Mouse (Mus musculus) heart, embryonic 13.5 days (tissue): ENCODE results near the gene Nrip3. TPM values are rescaled to one million over a fixed set of nuclear protein-coding genes. Genes with fewer than 3 reads are reported as not detected.
A peak's percentile ranks its signal among the peaks of the same experiment; 100 is the strongest.

Experiments used
- ATAC-seq: fragments of 200-750 bp; cut with Nextera tagmentation; 2 replicates; pipeline ENCODE4 v1.8.0; 2017; ENCODE audit warnings: moderate TSS enrichment; ENCODE audit not compliant: insufficient number of reproducible peaks, low FRiP score, low TSS enrichment; ENCODE audit errors: extremely low read depth
- H3K27ac ChIP-seq: fragments of 300-500 bp; sonication (generic); replicated peaks from 2 replicates; pipeline ENCODE4 v1.5.1; 2015; ENCODE audit warnings: moderate library complexity, mild to moderate bottlenecking, inconsistent platforms
- H3K27me3 ChIP-seq: fragments of 300-500 bp; sonication (generic); replicated peaks from 2 replicates; pipeline ENCODE4 v1.6.1; 2015; ENCODE audit warnings: mild to moderate bottlenecking, inconsistent platforms
- H3K36me3 ChIP-seq: fragments of 300-500 bp; sonication (generic); 2 replicates; pipeline ENCODE4 v1.6.1; 2015; ENCODE audit warnings: mild to moderate bottlenecking, inconsistent platforms
- H3K4me1 ChIP-seq: fragments of 300-500 bp; sonication (generic); 2 replicates; pipeline ENCODE4 v1.6.1; 2015; ENCODE audit warnings: inconsistent platforms
- H3K4me2 ChIP-seq: fragments of 300-500 bp; sonication (generic); 2 replicates; pipeline ENCODE4 v1.6.1; 2015; ENCODE audit warnings: inconsistent platforms, mild to moderate bottlenecking, moderate library complexity
- H3K4me3 ChIP-seq: fragments of 300-500 bp; sonication (generic); 2 replicates; pipeline ENCODE4 v1.5.1; 2015; ENCODE audit warnings: moderate library complexity, mild to moderate bottlenecking, inconsistent platforms
- H3K9ac ChIP-seq: fragments of 300-500 bp; sonication (generic); 2 replicates; pipeline ENCODE4 v1.6.1; 2015; ENCODE audit warnings: inconsistent platforms, mild to moderate bottlenecking, moderate library complexity
- H3K9me3 ChIP-seq: fragments of 300-500 bp; sonication (generic); 2 replicates; pipeline ENCODE4 v1.6.1; 2016; ENCODE audit warnings: inconsistent platforms
- WGBS: fragments of 180-500 bp; shearing (Covaris S2); methylation state at CpG from one replicate; pipeline ENCODE4 v1.1.7; 2015; ENCODE audit warnings: mixed read lengths; 5-methylcytosine and 5-hydroxymethylcytosine counted together
- polyA plus RNA-seq: library from polyadenylated mRNA; unstranded; fragments of >200 nt; fragmentation: Nextera tagmentation; extraction: Ambion mirVana; gene quantifications from 2 replicates; pipeline ENCODE4 v1.2.1, GENCODE M21; 2015

Gene Nrip3
- polyA plus RNA-seq, 1 experiment from 2014 or later, result 0.33 TPM

DNA sequence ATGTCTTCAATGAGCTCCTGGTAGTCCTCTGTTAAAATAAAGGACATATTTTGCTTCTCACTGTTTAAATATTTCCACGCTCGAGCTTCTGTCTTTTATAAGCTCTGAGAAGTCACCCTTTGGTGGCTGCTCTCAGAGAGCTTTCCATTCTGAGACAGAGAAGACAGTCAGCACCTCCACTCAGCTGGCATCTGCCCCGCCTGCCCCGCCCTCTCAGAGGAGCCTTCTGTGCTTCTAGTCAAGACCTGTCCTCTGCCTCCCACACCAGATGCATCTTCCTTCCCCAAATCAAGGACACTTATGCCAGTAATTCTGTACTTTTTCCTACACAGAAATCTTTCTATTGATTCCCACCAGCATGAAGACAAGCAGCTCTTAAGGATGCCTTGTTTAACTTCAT, 18.8 kb upstream of the Nrip3 start:
- no peak for ATAC-seq
- Histone ChIP-seq H3K9ac (no peak overlapping the region), H3K4me3 (no peak overlapping the region), H3K27me3 (no peaks in the 10 kb centered on the region), H3K4me2 (no peak overlapping the region), H3K9me3 (no peaks in the 10 kb centered on the region), H3K4me1 (peaks cover 40% of the 10 kb centered on the region), H3K27ac (no peak overlapping the region), H3K36me3 (no peaks in the 10 kb centered on the region)
- WGBS, result 83% methylated on average over 4 of the region's 4 CpGs

DNA sequence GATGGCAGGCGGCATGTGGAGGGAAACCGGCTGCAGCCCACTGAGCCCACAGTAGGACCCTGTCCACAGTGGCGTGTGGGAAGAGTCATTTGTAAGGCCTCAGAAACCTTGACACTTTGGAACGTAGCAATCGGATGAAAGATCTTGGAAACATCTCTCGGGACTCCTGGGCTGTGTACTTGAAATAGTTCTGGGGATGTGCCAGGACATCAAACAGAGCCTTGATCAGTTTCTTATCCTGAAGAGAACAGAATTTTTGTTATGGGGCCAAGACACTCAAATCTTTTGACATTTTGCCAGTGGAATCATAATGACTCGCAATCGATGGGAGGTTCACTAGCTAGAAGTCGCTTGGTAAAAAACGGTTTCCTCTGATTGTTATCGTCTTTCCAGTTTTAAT, 17.3 kb upstream of the Nrip3 start:
- WGBS, result 64% methylated on average over 11 of the region's 11 CpGs
- H3K4me3 ChIP-seq, result no peak overlapping the region
- no peak overlapping the region for H3K9ac ChIP-seq
- no peak for ATAC-seq
- peaks cover 49% of the 10 kb centered on the region for H3K4me1 ChIP-seq
- H3K4me2 ChIP-seq, result no peak overlapping the region
- no peak overlapping the region for H3K27ac ChIP-seq
- no peaks in the 10 kb centered on the region for H3K9me3 ChIP-seq
- H3K27me3 ChIP-seq, result no peaks in the 10 kb centered on the region
- no peaks in the 10 kb centered on the region for H3K36me3 ChIP-seq

- Histone ChIP-seq H3K4me2 (peak overlapping the region; percentile 30), H3K27me3 (no peaks in the 10 kb centered on the region), H3K4me3 (no peak overlapping the region), H3K36me3 (no peaks in the 10 kb centered on the region), H3K27ac (peak overlapping the region; percentile 70), H3K4me1 (peaks cover 30% of the 10 kb centered on the region), H3K9me3 (no peaks in the 10 kb centered on the region), H3K9ac (no peak overlapping the region)
- ATAC-seq, result peak; percentile 49; the same call in 1 of the 2 replicates
- WGBS, result 19% methylated on average over 5 of the region's 5 CpGs
Observed at GRCm38 (mm10) chr7:109795564-109795963, 13.7 kb upstream of the Nrip3 start.

- no peak for ATAC-seq
- Histone ChIP-seq H3K4me3 (no peak overlapping the region), H3K4me1 (peaks cover 30% of the 10 kb centered on the region), H3K27ac (no peak overlapping the region), H3K27me3 (no peaks in the 10 kb centered on the region), H3K36me3 (no peaks in the 10 kb centered on the region), H3K4me2 (no peak overlapping the region), H3K9ac (no peak overlapping the region), H3K9me3 (no peaks in the 10 kb centered on the region)
- 75% methylated on average over 2 of the region's 2 CpGs for WGBS
Observed at GRCm38 (mm10) chr7:109794556-109794955, 12.7 kb upstream of the Nrip3 start.

DNA sequence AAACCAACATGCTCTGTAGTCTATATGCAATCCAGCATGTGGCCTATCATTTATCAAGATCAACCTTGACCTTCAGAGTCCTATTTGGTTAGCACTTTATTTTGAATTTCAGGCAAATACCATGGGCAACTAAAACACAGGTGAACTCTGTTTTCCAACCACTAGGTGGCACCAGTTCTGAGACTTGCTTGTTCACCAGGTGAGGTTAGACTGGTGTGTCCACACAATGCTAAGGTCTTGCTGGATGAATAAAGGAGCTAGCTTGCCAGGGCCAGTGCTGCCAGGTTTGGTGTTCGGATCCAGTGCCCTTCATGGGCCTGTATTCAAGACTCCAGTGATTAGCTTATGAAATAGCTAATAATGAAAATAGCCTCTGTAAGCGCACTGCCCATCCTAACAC, 10.9 kb upstream of the Nrip3 start:
- no peak for ATAC-seq
- WGBS, result 68% methylated on average over 2 of the region's 2 CpGs

GRCm38 (mm10) chr7:109790818-109791217, 9.0 kb upstream of the Nrip3 start:
- no peaks in the 10 kb centered on the region for H3K27me3 ChIP-seq
- H3K4me3 ChIP-seq, result no peak overlapping the region
- no peaks in the 10 kb centered on the region for H3K36me3 ChIP-seq
- ATAC-seq, result no peak
- peaks cover 21% of the 10 kb centered on the region for H3K4me1 ChIP-seq
- H3K9ac ChIP-seq, result no peak overlapping the region
- no peak overlapping the region for H3K4me2 ChIP-seq
- no peak overlapping the region for H3K27ac ChIP-seq
- H3K9me3 ChIP-seq, result no peaks in the 10 kb centered on the region
- WGBS, result 63% methylated on average over 3 of the region's 3 CpGs

More for the DNA sequence above, 10.9 kb upstream of the Nrip3 start:
- no peak overlapping the region for H3K27ac ChIP-seq
- no peak overlapping the region for H3K4me3 ChIP-seq
- no peak overlapping the region for H3K4me2 ChIP-seq
- no peak overlapping the region for H3K9ac ChIP-seq
- no peaks in the 10 kb centered on the region for H3K36me3 ChIP-seq
- no peaks in the 10 kb centered on the region for H3K27me3 ChIP-seq
- no peaks in the 10 kb centered on the region for H3K9me3 ChIP-seq
- peaks cover 20% of the 10 kb centered on the region for H3K4me1 ChIP-seq

- no peak for ATAC-seq
- H3K4me1 ChIP-seq, result peaks cover 11% of the 10 kb centered on the region
- H3K9ac ChIP-seq, result no peak overlapping the region
- no peak overlapping the region for H3K27ac ChIP-seq
- no peaks in the 10 kb centered on the region for H3K36me3 ChIP-seq
- no peaks in the 10 kb centered on the region for H3K9me3 ChIP-seq
- no peak overlapping the region for H3K4me2 ChIP-seq
- H3K4me3 ChIP-seq, result no peak overlapping the region
- peaks cover 17% of the 10 kb centered on the region for H3K27me3 ChIP-seq
- 47% methylated on average over 2 of the region's 2 CpGs for WGBS
Observed at GRCm38 (mm10) chr7:109787860-109788259, 6.0 kb upstream of the Nrip3 start.

GRCm38 (mm10) chr7:109783281-109783680, 1.5 kb upstream of the Nrip3 start:
- Histone ChIP-seq H3K36me3 (no peaks in the 10 kb centered on the region), H3K9me3 (no peaks in the 10 kb centered on the region), H3K4me1 (peaks cover 27% of the 10 kb centered on the region), H3K4me2 (no peak overlapping the region), H3K27me3 (peaks cover 61% of the 10 kb centered on the region), H3K27ac (no peak overlapping the region), H3K9ac (no peak overlapping the region), H3K4me3 (no peak overlapping the region)
- no peak for ATAC-seq
- 39% methylated on average over 7 of the region's 7 CpGs for WGBS

GRCm38 (mm10) chr7:109781087-109781469, 747 bp downstream of the Nrip3 start:
- Histone ChIP-seq H3K27me3 (peaks cover 73% of the 10 kb centered on the region), H3K36me3 (no peaks in the 10 kb centered on the region), H3K4me2 (peak overlapping the region; percentile 95), H3K9ac (peak overlapping the region; percentile 62), H3K27ac (no peak overlapping the region), H3K4me3 (peak overlapping the region; percentile 58), H3K9me3 (no peaks in the 10 kb centered on the region), H3K4me1 (peaks cover 22% of the 10 kb centered on the region)
- WGBS, result under 1% methylated on average over 24 of the region's 24 CpGs
- ATAC-seq, result peak; percentile 59; the same call in 1 of the 2 replicates

DNA sequence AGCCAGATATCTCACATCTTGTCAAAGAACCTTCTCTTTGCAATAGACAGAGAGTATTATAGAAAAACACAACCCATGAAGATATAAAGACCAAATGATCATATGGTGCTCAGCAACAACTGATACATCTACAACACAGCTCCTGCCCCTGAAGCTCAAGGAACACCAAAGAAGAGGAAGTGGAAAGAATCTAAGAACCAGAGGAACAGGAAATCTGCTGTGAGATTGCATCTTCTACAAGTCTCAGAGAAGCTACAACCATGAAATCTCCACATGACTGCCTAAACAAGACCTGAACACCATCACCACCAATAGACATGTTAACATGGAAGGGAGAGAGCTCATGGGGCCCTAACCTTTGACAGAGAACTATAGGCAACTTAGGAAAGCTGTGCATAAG, 9.6 kb downstream of the Nrip3 start:
- Histone ChIP-seq H3K4me1 (no peaks in the 10 kb centered on the region), H3K27ac (no peak overlapping the region), H3K4me2 (no peak overlapping the region), H3K4me3 (no peak overlapping the region), H3K9ac (no peak overlapping the region), H3K27me3 (peaks cover 4% of the 10 kb centered on the region; the same call in 1 of the 2 replicates), H3K9me3 (no peaks in the 10 kb centered on the region), H3K36me3 (no peaks in the 10 kb centered on the region)
- no peak for ATAC-seq

DNA sequence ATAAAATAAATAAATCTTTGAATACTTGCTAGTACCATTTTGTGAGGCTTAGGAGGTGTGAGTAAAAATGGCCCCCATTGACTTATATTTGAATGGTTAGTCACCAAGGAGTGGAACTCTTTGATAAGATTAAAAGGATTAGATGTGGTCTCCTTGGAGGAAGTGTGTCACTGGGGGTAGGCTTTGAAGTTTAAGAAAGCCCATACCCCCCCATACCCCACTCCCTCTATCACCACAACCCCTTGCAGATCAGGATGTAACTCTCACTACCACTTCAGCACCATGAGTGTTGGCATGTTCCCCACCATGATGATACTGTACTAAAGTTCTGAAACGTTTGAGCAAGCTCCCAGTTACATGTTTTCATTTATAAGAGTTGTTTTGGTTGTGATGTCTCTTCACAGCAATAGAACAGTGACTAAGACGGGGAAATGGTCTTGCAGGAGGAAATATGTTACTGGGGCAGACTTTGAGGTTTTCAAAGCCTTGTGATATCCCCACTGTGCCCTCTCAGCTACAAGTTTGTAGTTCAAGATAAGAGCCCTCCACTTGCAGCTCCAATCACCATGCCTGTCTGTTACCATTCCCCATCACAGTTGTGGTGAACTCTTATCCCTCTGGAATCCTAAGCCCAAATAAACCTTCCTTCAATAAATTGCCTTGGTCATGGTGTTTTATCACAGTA, 13.0 kb downstream of the Nrip3 start:
- ATAC-seq, result no peak
- Histone ChIP-seq H3K27me3 (no peaks in the 10 kb centered on the region), H3K9ac (no peak overlapping the region), H3K36me3 (no peaks in the 10 kb centered on the region), H3K4me3 (no peak overlapping the region), H3K4me1 (no peaks in the 10 kb centered on the region), H3K9me3 (no peaks in the 10 kb centered on the region), H3K27ac (no peak overlapping the region), H3K4me2 (no peak overlapping the region)
- WGBS, result 27% methylated on average over 2 of the region's 2 CpGs

DNA sequence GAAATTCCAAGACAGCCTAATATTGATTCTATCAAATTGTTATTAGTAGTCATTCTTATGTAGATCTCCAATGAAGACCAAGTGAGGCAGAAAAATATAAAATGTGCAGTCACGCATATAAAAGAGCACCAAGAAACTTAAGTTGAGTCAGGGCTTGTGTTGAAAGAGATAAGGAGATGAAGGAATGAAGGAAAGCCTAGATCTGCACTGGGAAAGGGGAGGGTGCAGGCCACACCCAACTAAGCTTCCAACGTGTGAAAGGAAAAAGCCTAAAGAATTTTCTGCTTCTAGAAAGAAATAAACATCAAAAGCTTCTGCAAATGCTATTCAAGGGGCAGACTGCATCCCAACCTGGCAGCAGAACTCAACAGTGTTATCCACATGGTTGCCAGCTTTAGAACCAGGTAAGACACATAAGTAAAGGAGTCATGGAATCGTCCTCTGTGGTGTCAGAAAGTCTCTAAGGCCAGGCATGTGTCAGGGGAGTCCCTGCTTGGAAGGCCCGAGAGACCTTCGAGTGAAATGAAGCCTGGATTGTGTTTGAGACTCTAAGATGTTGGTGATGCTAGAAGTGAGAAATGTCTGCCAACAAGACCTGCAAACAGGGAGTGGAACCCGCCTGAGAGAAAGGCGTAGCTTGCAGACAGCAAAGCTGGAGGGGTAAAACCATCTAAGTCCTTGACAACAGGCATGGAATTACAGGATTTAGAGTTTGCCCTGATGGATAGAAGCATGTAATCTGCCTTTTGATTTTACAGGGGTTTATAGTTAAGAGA, 14.1 kb downstream of the Nrip3 start:
- Histone ChIP-seq H3K36me3 (no peaks in the 10 kb centered on the region), H3K9me3 (no peaks in the 10 kb centered on the region), H3K9ac (no peak overlapping the region), H3K27me3 (no peaks in the 10 kb centered on the region), H3K4me2 (no peak overlapping the region), H3K27ac (no peak overlapping the region), H3K4me1 (no peaks in the 10 kb centered on the region), H3K4me3 (no peak overlapping the region)
- WGBS, result 76% methylated on average over 7 of the region's 7 CpGs
- no peak for ATAC-seq
